Mouse (Mus musculus) embryonic facial prominence, embryonic 13.5 days (tissue): ENCODE measurements around the gene Gm2310. TPM values are rescaled to one million over a fixed set of nuclear protein-coding genes. Genes with fewer than 3 reads are reported as not detected.
A peak's percentile ranks its signal among the peaks of the same experiment; 100 is the strongest.
"Not testable (repeated sequence)": the region's sequence is repeated elsewhere in the genome, so short reads cannot be mapped to it uniquely, and the experiment has no call there.

Source experiments
- ATAC-seq: fragments of 200-750 bp; cut with Nextera tagmentation; 2 replicates; pipeline ENCODE4 v1.8.0; 2017; ENCODE audit warnings: low read depth; ENCODE audit not compliant: insufficient number of reproducible peaks, insufficient read depth, low FRiP score, low TSS enrichment
- H3K27ac ChIP-seq: fragments of 300-500 bp; sonication (generic); 2 replicates; pipeline ENCODE4 v1.5.1; 2015; ENCODE audit warnings: moderate library complexity, mild to moderate bottlenecking, inconsistent platforms
- H3K27me3 ChIP-seq: fragments of 300-500 bp; sonication (generic); 2 replicates; pipeline ENCODE4 v1.6.1; 2015; ENCODE audit warnings: mild to moderate bottlenecking, inconsistent platforms
- H3K36me3 ChIP-seq: fragments of 300-500 bp; sonication (generic); 2 replicates; pipeline ENCODE4 v1.6.1; 2015; ENCODE audit warnings: mild to moderate bottlenecking, inconsistent platforms
- H3K4me1 ChIP-seq: fragments of 300-500 bp; sonication (generic); 2 replicates; pipeline ENCODE4 v1.6.1; 2015; ENCODE audit warnings: inconsistent platforms
- H3K4me2 ChIP-seq: fragments of 300-500 bp; sonication (generic); 2 replicates; pipeline ENCODE4 v1.6.1; 2015; ENCODE audit warnings: moderate library complexity, mild to moderate bottlenecking, inconsistent platforms
- H3K4me3 ChIP-seq: fragments of 300-500 bp; sonication (generic); 2 replicates; pipeline ENCODE4 v1.5.1; 2015; ENCODE audit warnings: mild to moderate bottlenecking, inconsistent platforms
- H3K9ac ChIP-seq: fragments of 300-500 bp; sonication (generic); 2 replicates; pipeline ENCODE4 v1.6.1; 2015; ENCODE audit warnings: mild to moderate bottlenecking, inconsistent platforms
- H3K9me3 ChIP-seq: fragments of 300-500 bp; sonication (generic); 2 replicates; pipeline ENCODE4 v1.6.1; 2016; ENCODE audit warnings: inconsistent platforms
- WGBS: fragments of 180-500 bp; shearing (Covaris S2); methylation state at CpG from one replicate; pipeline ENCODE4 v1.1.7; 2015; ENCODE audit warnings: mixed read lengths; 5-methylcytosine and 5-hydroxymethylcytosine counted together
- polyA plus RNA-seq: library from polyadenylated mRNA; unstranded; fragments of >200 nt; fragmentation: Nextera tagmentation; extraction: Ambion mirVana; gene quantifications from 2 replicates; pipeline ENCODE4 v1.2.1, GENCODE M21; 2015

Gm2310 gene
- not detected in 2 replicates for polyA plus RNA-seq

DNA sequence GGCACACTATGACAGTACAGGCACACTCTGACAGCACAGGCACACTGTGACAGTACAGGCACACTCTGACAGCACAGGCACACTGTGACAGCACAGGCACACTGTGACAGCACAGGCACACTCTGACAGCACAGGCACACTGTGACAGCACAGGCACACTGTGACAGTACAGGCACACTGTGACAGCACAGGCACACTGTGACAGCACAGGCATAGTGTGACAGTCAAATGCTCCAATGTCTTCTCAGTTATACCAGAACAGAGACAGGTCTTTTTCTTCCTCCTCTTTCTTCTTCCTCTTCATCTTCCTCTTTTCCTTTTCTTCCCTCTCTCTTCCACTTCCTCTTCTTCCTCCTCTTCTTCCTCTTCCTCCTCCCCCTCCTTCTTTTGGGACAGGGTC, at the start of gene Gm2310:
Gene Gm2310, minus strand, starts transcription at position 101 of the 400 bp plus-strand sequence.
- not testable (repeated sequence) for H3K4me3 ChIP-seq, H3K36me3 ChIP-seq, H3K9ac ChIP-seq, ATAC-seq, H3K4me2 ChIP-seq, H3K9me3 ChIP-seq, H3K27ac ChIP-seq, H3K4me1 ChIP-seq, H3K27me3 ChIP-seq

DNA sequence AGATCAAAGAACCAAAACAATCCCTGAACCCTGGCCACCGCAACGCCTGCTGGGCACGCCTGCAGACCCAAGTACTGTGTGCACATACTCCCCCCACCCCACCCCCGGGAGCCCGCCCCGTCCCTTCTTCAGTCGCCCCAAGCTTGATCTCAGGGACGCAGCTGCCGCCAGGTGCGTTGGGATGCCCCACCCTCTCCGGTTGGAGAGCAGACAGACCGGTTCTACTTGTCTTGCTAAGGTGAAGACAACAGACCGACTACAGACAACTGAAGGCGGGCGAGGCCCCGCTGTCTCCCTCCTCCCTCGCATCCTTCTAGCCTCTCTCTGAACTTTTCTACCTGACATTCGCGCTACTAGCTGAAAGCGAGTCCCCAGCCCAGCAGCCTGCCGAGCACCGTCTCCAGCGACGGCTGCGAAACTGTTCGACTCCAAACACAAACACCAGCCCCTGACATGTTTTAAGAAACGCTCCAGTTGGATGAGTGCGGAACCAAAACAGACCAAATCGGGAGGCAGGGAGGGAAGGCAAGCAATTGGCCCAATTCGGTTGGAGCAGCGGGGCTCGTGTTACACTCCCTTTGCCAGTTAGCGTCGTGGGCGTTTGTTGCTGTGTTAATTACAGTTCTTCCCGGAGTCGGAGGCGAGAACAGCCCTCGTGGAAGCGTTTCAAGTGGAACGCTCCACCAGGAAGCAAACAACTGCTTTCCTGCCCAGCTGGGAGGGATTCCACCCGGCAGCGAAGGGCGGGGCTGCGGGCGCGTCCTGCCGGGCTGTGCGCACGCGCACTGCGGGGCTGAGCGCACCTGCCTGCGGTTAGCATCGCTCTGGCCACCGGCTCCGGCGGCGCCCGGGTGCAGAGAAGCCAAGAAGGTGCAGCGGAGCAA, 49.1 kb upstream of the Gm2310 start:
- under 1% methylated on average over 61 of the region's 61 CpGs for WGBS
- no peaks in the 10 kb centered on the region for H3K9me3 ChIP-seq
- H3K4me3 ChIP-seq, result peak overlapping the region; percentile 51
- peaks cover 52% of the 10 kb centered on the region for H3K27me3 ChIP-seq
- H3K36me3 ChIP-seq, result no peaks in the 10 kb centered on the region
- H3K4me2 ChIP-seq, result peak overlapping the region; percentile 91
- peak overlapping the region; percentile 64 for H3K9ac ChIP-seq
- H3K27ac ChIP-seq, result peak overlapping the region; percentile 85
- peak; percentile 87 for ATAC-seq
- H3K4me1 ChIP-seq, result peaks cover 18% of the 10 kb centered on the region

DNA sequence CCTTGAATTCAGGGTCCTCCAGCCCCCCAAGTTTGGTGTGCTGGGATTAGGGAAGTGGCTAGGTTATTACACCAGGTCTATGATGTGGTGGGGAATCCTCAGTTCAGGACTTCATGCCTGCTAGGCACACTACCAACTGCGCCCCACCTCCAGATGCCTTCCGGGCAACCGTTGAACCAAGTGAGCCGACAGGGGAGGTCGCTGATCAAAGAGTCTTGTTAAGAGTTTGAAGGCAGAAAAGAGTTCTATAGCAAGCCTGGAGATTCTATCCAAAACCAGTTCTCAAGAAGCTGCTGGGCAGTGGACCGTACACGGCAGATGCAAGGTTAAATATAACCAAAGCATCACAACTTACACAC, 48.5 kb upstream of the Gm2310 start:
- H3K9me3 ChIP-seq, result no peaks in the 10 kb centered on the region
- peak overlapping the region; percentile 91 for H3K4me2 ChIP-seq
- WGBS, result 4% methylated on average over 7 of the region's 7 CpGs
- ATAC-seq, result no peak; the same call in 1 of the 2 replicates
- peak overlapping the region; percentile 51 for H3K4me3 ChIP-seq
- no peaks in the 10 kb centered on the region for H3K36me3 ChIP-seq
- H3K27ac ChIP-seq, result peak overlapping the region; percentile 85
- H3K9ac ChIP-seq, result peak overlapping the region; percentile 64
- H3K4me1 ChIP-seq, result peaks cover 20% of the 10 kb centered on the region
- H3K27me3 ChIP-seq, result peaks cover 52% of the 10 kb centered on the region

DNA sequence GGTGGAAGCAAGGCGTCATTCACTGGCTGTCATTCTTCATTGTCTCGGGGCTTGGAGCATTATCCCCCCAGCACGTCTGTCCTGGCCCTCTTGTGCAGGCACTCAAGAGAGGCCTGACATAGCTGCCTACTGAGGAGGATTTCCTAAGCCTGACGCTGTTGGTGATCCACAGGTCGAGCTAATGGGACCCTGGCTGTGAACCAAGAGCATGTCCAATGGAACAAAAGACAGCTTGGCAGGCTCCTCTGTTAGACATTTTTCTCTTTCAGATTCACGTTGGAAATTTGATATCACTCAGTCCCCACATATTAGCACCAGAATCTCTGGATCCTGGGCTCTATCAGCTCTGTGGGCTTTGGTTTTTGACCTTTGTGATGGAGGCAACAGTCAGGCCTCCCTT, 45.7 kb upstream of the Gm2310 start:
- no peaks in the 10 kb centered on the region for H3K9me3 ChIP-seq
- no peaks in the 10 kb centered on the region for H3K36me3 ChIP-seq
- H3K4me1 ChIP-seq, result peaks cover 20% of the 10 kb centered on the region
- no peak for ATAC-seq
- H3K9ac ChIP-seq, result no peak overlapping the region
- 46% methylated on average over 6 of the region's 6 CpGs for WGBS
- no peak overlapping the region for H3K4me2 ChIP-seq
- peaks cover 30% of the 10 kb centered on the region for H3K27me3 ChIP-seq
- H3K4me3 ChIP-seq, result no peak overlapping the region
- no peak overlapping the region for H3K27ac ChIP-seq

DNA sequence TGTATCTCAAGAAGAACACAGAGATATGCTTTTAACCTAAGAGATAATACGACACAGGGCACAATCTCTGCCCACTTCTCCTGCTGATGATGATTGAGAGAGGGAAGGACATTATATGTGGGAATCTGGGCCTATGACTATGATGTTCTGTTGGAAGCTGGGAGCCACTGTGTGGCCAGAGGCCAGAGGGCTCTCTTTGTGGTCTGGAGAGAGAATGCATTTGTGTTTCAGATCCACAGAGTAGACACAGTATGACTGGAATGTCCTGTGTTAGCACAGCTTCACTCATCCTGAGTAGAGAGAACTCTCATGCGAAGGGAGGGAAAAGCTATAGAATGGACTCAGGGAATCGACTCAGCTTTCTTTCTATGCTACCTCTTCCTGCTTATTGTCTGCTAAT, 44.6 kb upstream of the Gm2310 start:
- Histone ChIP-seq H3K4me2 (no peak overlapping the region), H3K9me3 (no peaks in the 10 kb centered on the region), H3K4me3 (no peak overlapping the region), H3K36me3 (no peaks in the 10 kb centered on the region), H3K27me3 (peaks cover 24% of the 10 kb centered on the region), H3K9ac (no peak overlapping the region), H3K27ac (no peak overlapping the region), H3K4me1 (peaks cover 20% of the 10 kb centered on the region)
- no peak for ATAC-seq
- 87% methylated on average over 3 of the region's 3 CpGs for WGBS

DNA sequence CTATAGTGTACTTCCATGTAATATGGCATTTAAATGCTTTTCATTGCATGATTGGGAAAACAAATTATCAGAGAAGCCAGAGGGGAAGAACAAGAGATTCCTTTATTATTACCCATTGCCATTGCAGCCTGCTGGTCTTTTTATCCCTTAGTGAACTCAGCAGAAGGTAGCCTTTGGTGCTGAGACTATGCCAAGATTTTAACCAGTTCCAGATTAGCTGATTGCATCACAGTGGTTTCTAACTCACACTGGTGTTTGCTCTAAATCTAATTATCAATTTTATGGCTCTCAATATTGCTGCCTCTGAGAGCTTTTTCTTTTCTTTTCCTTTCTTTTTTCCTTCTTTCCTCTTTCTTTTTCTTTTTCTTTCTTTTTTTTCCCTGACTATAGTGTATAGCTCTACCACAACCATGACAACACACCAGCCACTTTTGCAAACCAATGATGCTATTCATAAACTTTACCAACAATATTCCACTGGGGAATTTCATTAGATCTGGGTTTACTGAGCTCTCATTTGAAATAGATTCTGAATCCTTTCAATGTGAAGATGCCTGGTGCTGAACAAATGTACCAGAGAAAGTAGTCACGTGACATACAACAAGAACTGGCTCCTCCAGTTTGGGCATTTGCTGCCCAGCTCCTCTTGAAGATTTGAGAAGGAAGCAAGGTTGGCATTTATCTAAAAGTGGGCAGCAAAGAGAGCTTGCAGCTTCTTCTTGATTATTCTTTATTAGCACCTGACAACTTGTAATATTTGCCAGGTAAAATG, 43.9 kb upstream of the Gm2310 start:
- no peak for ATAC-seq
- Histone ChIP-seq H3K36me3 (no peaks in the 10 kb centered on the region), H3K9me3 (no peaks in the 10 kb centered on the region), H3K27me3 (peaks cover 22% of the 10 kb centered on the region), H3K4me2 (no peak overlapping the region), H3K27ac (no peak overlapping the region), H3K4me1 (peaks cover 18% of the 10 kb centered on the region), H3K9ac (no peak overlapping the region), H3K4me3 (no peak overlapping the region)
- 54% methylated on average over 1 of the region's 1 CpGs for WGBS

DNA sequence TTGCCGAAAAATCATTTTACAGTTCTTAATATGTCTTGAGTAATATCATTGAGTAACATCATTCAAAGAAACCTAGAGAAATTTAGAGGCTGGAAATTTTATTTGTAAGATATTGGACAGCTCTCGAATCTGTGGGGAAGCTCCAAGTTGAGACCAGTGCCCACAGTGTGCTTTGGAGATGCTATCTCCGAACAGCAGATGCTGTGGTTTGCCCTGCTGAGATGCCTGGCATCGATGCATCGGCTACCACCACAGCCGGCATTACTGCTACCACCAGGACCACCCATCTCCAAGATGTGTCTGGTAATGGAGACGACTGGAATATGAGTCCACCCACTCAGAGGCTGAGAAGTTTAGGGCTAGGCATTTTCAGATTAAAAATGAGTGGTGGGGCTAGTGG, 43.0 kb upstream of the Gm2310 start:
- H3K4me1 ChIP-seq, result peaks cover 12% of the 10 kb centered on the region; the same call in 1 of the 2 replicates
- H3K27ac ChIP-seq, result no peak overlapping the region
- no peak overlapping the region for H3K9ac ChIP-seq
- whole genome bisulfite sequencing, result 77% methylated on average over 7 of the region's 7 CpGs
- peaks cover 14% of the 10 kb centered on the region for H3K27me3 ChIP-seq
- no peak for ATAC-seq
- no peak overlapping the region for H3K4me2 ChIP-seq
- no peak overlapping the region for H3K4me3 ChIP-seq
- no peaks in the 10 kb centered on the region for H3K36me3 ChIP-seq
- no peaks in the 10 kb centered on the region for H3K9me3 ChIP-seq

DNA sequence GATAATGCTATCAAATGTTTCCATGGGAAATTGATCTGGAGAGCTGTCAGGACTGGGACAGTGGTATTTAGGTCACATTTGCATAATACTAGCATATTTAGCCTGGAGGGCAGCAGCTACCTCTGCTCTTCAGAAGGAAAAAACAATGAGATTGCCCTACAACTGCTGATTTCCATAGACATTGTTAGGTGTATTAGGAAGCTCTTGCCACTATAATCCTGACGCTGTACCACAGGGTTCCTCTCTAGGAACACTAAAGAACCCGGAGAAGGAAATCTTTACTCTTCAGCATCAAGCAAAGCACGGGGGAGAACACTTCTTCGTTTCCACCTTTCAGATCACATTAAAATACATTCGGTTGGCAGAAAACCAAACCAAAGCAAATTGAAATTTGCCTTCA, 11.4 kb upstream of the Gm2310 start:
- no peaks in the 10 kb centered on the region for H3K36me3 ChIP-seq
- 55% methylated on average over 5 of the region's 5 CpGs for WGBS

DNA sequence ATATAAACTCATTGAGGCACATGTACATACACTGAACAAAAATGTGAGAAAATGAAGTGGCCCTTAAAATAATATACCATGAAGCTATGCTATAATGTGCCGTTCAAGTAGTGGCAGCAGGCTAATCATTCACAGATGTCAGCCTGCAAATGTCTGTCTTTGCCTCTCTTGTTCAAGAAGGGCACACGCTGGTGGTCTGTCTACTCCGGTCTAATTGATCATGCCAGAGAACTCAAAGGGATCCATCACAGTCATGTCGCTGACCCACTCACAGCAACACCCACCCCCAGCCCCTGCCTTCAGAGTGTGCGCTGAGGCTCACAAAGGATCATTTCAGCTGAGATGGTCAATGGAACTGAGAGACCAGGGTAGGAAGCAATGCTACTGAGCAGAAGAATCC, 6.8 kb downstream of the Gm2310 start:
- ATAC-seq, result no peak

More for the DNA sequence above, 11.4 kb upstream of the Gm2310 start:
- Histone ChIP-seq H3K4me2 (no peak overlapping the region), H3K27me3 (no peaks in the 10 kb centered on the region), H3K4me1 (peaks cover 4% of the 10 kb centered on the region; the same call in 1 of the 2 replicates), H3K27ac (no peak overlapping the region), H3K9ac (no peak overlapping the region), H3K9me3 (no peaks in the 10 kb centered on the region), H3K4me3 (no peak overlapping the region)
- ATAC-seq, result no peak

DNA sequence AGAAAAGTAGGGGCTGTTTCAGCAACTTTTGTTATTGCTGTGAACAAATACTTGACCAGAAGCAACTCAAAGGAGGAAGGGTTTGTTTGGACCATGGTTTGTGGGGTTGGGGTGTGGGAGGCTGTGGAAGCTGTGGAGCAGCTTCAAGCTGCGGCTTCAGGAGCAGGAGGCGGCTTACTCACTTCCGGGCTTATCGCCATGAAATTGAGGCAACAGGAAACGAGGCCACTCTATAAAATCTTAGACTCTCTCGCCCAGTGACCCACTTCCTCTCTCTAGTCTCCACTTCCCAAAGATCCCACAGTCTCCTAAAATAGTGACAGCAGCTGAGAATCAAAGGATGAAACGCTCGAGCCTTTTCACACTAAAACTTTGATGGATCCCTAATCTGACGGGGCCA, 7.9 kb downstream of the Gm2310 start:
- no peaks in the 10 kb centered on the region for H3K36me3 ChIP-seq
- no peak overlapping the region for H3K4me2 ChIP-seq
- no peak for ATAC-seq
- H3K4me1 ChIP-seq, result peaks cover 16% of the 10 kb centered on the region
- H3K4me3 ChIP-seq, result no peak overlapping the region
- H3K9ac ChIP-seq, result no peak overlapping the region
- WGBS, result 56% methylated on average over 9 of the region's 9 CpGs
- H3K9me3 ChIP-seq, result no peaks in the 10 kb centered on the region
- no peak overlapping the region for H3K27ac ChIP-seq
- peaks cover 6% of the 10 kb centered on the region for H3K27me3 ChIP-seq

More for the DNA sequence above, 6.8 kb downstream of the Gm2310 start:
- H3K4me2 ChIP-seq, result peak overlapping the region; percentile 35
- no peaks in the 10 kb centered on the region for H3K36me3 ChIP-seq
- no peak overlapping the region for H3K27ac ChIP-seq
- H3K9ac ChIP-seq, result no peak overlapping the region
- H3K4me1 ChIP-seq, result peaks cover 16% of the 10 kb centered on the region
- H3K9me3 ChIP-seq, result no peaks in the 10 kb centered on the region
- H3K4me3 ChIP-seq, result no peak overlapping the region
- WGBS, result 28% methylated on average over 5 of the region's 5 CpGs
- H3K27me3 ChIP-seq, result peaks cover 6% of the 10 kb centered on the region

DNA sequence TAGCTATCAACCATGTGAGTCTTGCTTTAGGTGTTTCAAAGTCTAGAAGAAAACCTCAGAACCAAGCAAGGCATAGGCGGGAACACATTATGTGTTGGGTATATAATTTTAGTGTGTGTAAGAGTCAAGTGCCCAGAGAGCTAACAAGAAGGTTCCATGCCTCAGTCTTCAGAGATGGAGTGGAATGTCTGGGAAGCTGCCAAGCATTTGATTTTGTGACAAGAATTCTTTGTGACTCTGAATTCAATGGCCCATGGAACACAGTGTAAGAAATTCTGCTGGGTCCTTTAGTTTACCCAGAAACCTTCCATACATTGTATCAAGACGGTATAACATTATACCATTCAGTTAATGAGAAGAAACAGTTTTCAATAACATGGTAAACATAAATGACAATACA, 17.3 kb downstream of the Gm2310 start:
- ATAC-seq, result no peak
- WGBS, result 84% methylated on average over 2 of the region's 2 CpGs

DNA sequence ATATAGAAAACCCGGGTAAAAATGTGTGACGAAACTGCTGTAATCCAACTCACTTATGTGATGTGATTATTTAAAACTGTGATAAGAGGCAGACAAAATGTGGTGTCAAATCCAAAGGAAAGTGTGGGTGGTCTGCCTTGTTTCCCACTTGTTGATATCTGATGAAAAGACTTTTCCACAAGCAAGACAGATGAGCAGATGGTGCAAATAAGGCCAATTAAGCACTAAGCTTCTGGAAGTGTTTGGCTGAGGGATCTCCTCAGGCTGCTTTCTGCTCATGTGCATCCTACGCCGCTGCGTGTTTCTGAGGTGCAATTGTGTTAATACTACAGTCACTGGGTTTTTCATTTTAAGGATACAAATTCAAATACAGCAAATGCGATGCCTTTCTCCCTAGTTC, 34.5 kb downstream of the Gm2310 start:
- Histone ChIP-seq H3K27me3 (no peaks in the 10 kb centered on the region), H3K4me1 (no peaks in the 10 kb centered on the region), H3K27ac (no peak overlapping the region), H3K9ac (no peak overlapping the region), H3K36me3 (no peaks in the 10 kb centered on the region), H3K4me2 (no peak overlapping the region), H3K9me3 (no peaks in the 10 kb centered on the region), H3K4me3 (no peak overlapping the region)
- ATAC-seq, result no peak
- WGBS, result 71% methylated on average over 6 of the region's 6 CpGs

More for the DNA sequence above, 17.3 kb downstream of the Gm2310 start:
- Histone ChIP-seq H3K9me3 (no peaks in the 10 kb centered on the region), H3K36me3 (no peaks in the 10 kb centered on the region), H3K4me2 (no peak overlapping the region), H3K4me3 (no peak overlapping the region), H3K4me1 (no peaks in the 10 kb centered on the region), H3K27me3 (no peaks in the 10 kb centered on the region), H3K27ac (no peak overlapping the region), H3K9ac (no peak overlapping the region)
